17 mouse cellular contexts compared by ENCODE assay signal in genomic region chr10:8998356-8998755, GRCm38 (mm10).
DNase-seq lines count a peak whose midpoint lies in the region; ATAC-seq and TF ChIP-seq lines count a peak whose summit lies in the region.
"Had no signal": no experiment of that assay in that cellular context is flagged by ENCODE, and none has a peak within 500 bp of the region (broad histone marks: within the 10 kb centered on the region; RNA-seq: fewer than 3 reads in every experiment).

No protein-coding gene starts in this region.

- no peak overlapping the region for H3K9ac ChIP-seq in lung, postnatal 0 days (replicated peaks; ENCODE audit: low read depth)
- H3K9ac ChIP-seq in heart, embryonic 16.5 days (ENCODE audit: low read length), result no peak overlapping the region
- no peak overlapping the region for H3K9ac ChIP-seq in stomach, postnatal 0 days (ENCODE audit: low read length)
- H3K9ac ChIP-seq: forebrain, embryonic 15.5 days; liver, embryonic 14.5 days; midbrain, embryonic 15.5 days had no signal

- H3K4me2 ChIP-seq in lung, postnatal 0 days (replicated peaks; ENCODE audit: low read depth, low read length), result no peak overlapping the region
- H3K4me2 ChIP-seq in heart, embryonic 16.5 days (ENCODE audit: low read depth, low read length), result no peak overlapping the region
- no peak overlapping the region for H3K4me2 ChIP-seq in stomach, postnatal 0 days (replicated peaks; ENCODE audit: low read depth)
- H3K4me2 ChIP-seq: forebrain, embryonic 15.5 days; midbrain, embryonic 15.5 days had no signal

- peak; percentile 16 for ATAC-seq in lung, postnatal 0 days
- no peak for ATAC-seq in heart, embryonic 16.5 days (replicated peaks; ENCODE audit: extremely low read depth, insufficient read depth, low FRiP score)
- no peak for ATAC-seq in stomach, postnatal 0 days (ENCODE audit: low FRiP score, low TSS enrichment)
- ATAC-seq: inflammation-experienced regulatory T-cells, adult 6 months had no signal

- WGBS in lung, postnatal 0 days, result 18% methylated on average over 2 of the region's 2 CpGs
- WGBS in heart, embryonic 16.5 days, result 19% methylated on average over 2 of the region's 2 CpGs
- WGBS in stomach, postnatal 0 days, result 36% methylated on average over 2 of the region's 2 CpGs

- H3K36me3 ChIP-seq in lung, postnatal 0 days (ENCODE audit: insufficient read depth, low read length), result no peaks in the 10 kb centered on the region
- H3K36me3 ChIP-seq in heart, embryonic 16.5 days (ENCODE audit: control insufficient read depth, insufficient read depth), result no peaks in the 10 kb centered on the region
- H3K36me3 ChIP-seq in stomach, postnatal 0 days (ENCODE audit: control insufficient read depth, insufficient read depth, low read length), result no peaks in the 10 kb centered on the region
- H3K36me3 ChIP-seq: forebrain, embryonic 15.5 days; midbrain, embryonic 15.5 days had no signal

- no peak for TF ChIP-seq EP300 in lung, postnatal 0 days (IDR thresholded peaks at IDR 0.05)
- TF ChIP-seq EP300 in stomach, postnatal 0 days (optimal IDR thresholded peaks at IDR 0.05), result no peak

- no peak for TF ChIP-seq CTCF in lung, postnatal 0 days (IDR thresholded peaks at IDR 0.05)
- no peak for TF ChIP-seq CTCF in stomach, postnatal 0 days (IDR thresholded peaks at IDR 0.05; ENCODE audit: low read depth)

- peaks cover 10% of the 10 kb centered on the region; the same call in 1 of the 2 replicates for H3K4me1 ChIP-seq in lung, postnatal 0 days (ENCODE audit: insufficient read depth, low read depth, low read length)
- H3K4me1 ChIP-seq in heart, embryonic 16.5 days (ENCODE audit: control insufficient read depth, insufficient read depth, low read length), result peaks cover 20% of the 10 kb centered on the region
- peaks cover 3% of the 10 kb centered on the region; the same call in 1 of the 2 replicates for H3K4me1 ChIP-seq in stomach, postnatal 0 days (replicated peaks; ENCODE audit: control insufficient read depth, insufficient read depth)
- H3K4me1 ChIP-seq: forebrain, embryonic 15.5 days; midbrain, embryonic 15.5 days had no signal

- H3K4me3 ChIP-seq in lung, postnatal 0 days (ENCODE audit: low read depth, low read length), result no peak overlapping the region
- H3K4me3 ChIP-seq in heart, embryonic 16.5 days (ENCODE audit: low read length), result no peak overlapping the region
- H3K4me3 ChIP-seq in stomach, postnatal 0 days (ENCODE audit: low read depth, low read length), result no peak overlapping the region
- H3K4me3 ChIP-seq: forebrain, embryonic 15.5 days; midbrain, embryonic 15.5 days had no signal

- no peaks in the 10 kb centered on the region for H3K27me3 ChIP-seq in lung, postnatal 0 days (replicated peaks; ENCODE audit: insufficient read depth, low read length)
- H3K27me3 ChIP-seq in heart, embryonic 16.5 days (ENCODE audit: control insufficient read depth, insufficient read depth, low read length), result no peaks in the 10 kb centered on the region
- H3K27me3 ChIP-seq in stomach, postnatal 0 days (ENCODE audit: control insufficient read depth, insufficient read depth, low read length), result no peaks in the 10 kb centered on the region
- H3K27me3 ChIP-seq: forebrain, embryonic 15.5 days; midbrain, embryonic 15.5 days had no signal

- H3K9me3 ChIP-seq in lung, postnatal 0 days (ENCODE audit: low read length), result no peaks in the 10 kb centered on the region
- no peaks in the 10 kb centered on the region for H3K9me3 ChIP-seq in heart, embryonic 16.5 days (replicated peaks; ENCODE audit: control insufficient read depth, low read length)
- no peaks in the 10 kb centered on the region for H3K9me3 ChIP-seq in stomach, postnatal 0 days (ENCODE audit: control insufficient read depth, low read length)
- H3K9me3 ChIP-seq: forebrain, embryonic 15.5 days; midbrain, embryonic 15.5 days had no signal

- peak; percentile 86 for DNase-seq in heart, adult 11 months
- DNase-seq in heart, postnatal 4 days, result no peak
- DNase-seq in lung, postnatal 0 days (ENCODE audit: low spot score), result no peak
- no peak for DNase-seq in lung, postnatal 14 days
- DNase-seq in stomach, postnatal 0 days (ENCODE audit: low spot score), result no peak
- no peak for DNase-seq in retina, embryonic 14.5 days (ENCODE audit: low spot score)
- DNase-seq in cerebellum, adult 18-20 months, result no peak
- DNase-seq: cerebellum, adult 11-12 months; kidney, postnatal 36 days; left cerebral cortex, postnatal 4 days; right cerebral cortex, postnatal 14 days; thymus, adult 18-20 months had no signal

- H3K27ac ChIP-seq in lung, postnatal 0 days (ENCODE audit: low read length), result no peak overlapping the region
- H3K27ac ChIP-seq in heart, embryonic 16.5 days (ENCODE audit: low read length), result peak overlapping the region; percentile 65
- H3K27ac ChIP-seq in stomach, postnatal 0 days (replicated peaks), result 0 out of 2 replicates have a peak overlapping the region, but pooled peaks have one; percentile 24
- H3K27ac ChIP-seq: forebrain, embryonic 15.5 days; liver, embryonic 14.5 days; midbrain, embryonic 15.5 days had no signal
